Mouse (Mus musculus): ENCODE measurements around the gene G6pc3.
A peak's percentile ranks its signal among the peaks of the same experiment; 100 is the strongest.

The G6pc3 gene

GRCm38 (mm10) chr11:102188980-102189379 is 440 bp upstream of the G6pc3 start:
- DNase-seq (ENCODE audit: low spot score) = no peak

DNA sequence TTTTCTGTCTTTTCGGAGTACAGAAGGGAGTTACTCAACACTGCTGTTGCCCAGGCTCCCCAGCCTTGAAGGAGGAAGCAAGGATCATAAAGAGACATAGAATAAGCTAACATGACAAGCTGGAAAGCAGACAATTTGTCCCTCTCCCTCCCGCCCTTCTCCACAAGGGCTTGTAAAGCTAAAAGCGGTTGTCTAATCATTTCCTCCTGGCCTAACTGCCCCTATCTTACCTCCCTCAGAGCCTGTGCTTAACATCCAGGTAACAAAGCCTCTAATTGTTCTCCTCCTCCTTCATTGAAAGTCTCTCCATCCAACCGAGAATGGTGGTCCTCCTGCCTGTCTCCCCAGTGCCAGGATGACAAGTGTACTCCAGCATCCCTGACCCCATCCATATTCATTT is 1.4 kb downstream of the G6pc3 start:
- no peak for DNase-seq (ENCODE audit: low spot score)

DNA sequence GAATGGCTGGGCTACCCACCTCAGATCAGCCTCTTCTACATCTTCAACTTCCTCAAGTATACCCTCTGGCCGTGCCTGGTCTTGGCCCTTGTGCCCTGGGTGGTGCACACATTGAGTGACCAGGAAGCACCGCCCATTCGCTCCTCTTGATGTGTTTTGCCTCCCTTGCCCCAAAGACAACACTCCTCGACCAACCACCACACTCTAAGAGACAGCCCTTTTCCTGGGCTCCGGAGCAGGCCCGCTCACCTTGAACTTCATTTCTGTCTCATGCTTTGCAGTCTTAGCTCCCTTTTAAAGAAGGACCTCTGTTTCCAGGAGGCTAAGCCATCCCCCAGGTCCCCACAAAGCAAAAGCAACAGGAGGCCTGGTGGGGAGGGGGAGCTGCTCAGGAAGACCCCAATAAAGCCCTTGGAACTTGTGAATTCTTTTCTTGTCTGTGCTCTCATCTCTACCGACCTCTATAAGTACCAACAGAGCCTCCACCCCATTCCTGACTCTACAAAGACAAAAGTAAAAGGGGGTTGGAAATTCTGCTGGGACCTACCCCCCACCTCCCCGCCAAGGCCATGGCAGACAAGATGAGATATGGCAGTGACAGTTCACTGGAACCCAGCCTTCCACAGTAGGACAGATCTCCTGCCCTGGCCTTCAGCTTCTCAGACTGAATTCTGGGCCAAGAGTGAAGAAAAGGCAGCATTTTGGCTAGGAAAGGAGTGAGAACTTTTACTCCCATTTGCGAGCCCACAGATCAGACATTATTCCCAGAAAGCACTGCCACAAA is 4.4 kb downstream of the G6pc3 start:
- DNase-seq (ENCODE audit: low spot score) = no peak

DNA sequence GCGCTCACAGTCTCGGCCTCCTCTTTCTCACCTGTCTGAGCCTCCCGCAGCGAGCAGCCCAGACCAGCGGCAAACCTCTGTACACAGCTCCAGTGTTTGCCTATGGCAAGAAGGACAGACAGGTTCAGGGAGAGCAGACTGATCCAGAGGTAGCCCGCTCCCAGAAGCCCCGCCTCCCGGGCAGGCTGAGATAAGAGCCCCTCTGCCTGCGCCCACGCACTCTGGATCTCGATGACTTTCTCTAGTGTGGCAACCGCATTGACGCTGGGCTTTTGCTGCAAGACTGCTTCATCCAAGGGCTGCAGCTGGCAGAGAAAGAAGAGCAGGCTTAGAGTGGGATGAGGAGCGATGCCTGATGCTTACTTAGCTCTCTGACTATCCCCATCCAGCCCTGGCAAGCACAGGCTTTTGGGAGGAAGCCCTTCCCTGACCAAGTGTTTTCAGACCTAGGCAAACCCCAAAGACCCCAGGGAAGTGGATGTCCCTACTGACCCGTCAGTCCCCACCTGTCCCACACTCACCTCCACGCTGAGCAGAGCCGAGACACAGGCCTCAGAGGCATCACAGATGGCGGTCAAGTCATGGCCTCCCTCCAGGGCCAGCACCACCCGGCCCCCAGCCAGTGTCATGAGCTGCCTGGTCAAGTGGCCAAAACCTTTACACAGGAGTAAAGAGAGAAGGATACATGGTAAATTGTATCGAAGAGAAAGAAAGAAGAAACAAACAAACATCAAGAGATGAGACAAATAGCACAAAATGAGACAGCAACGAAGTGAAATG is 6.8 kb downstream of the G6pc3 start:
- DNase-seq (ENCODE audit: low spot score) = no peak

DNA sequence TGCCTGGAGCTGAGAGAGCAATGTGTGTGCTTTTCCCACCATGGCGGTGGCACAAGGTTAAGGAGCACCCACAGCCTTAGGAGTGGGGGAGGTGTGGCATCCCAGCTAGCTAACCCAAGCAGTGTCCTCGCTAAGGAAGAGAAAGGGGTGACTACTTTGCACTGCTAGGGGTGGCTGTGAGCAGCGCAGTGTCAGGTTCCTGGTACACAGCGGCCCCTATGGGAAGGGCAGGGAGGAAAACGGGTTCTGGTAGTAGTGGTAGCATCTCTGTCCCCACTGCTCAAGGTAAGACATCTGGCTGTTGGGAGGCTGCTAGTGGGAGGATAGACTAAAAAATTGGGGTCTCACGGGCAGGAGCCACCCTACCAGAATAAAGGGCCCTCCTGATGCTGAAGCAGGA is 8.8 kb downstream of the G6pc3 start:
- DNase-seq (ENCODE audit: low spot score) = no peak

- DNase-seq (ENCODE audit: low spot score) = no peak
These were observed 10.4 kb downstream of the G6pc3 start for GRCm38 (mm10) chr11:102199856-102200255.

GRCm38 (mm10) chr11:102201408-102201821 is 12.0 kb downstream of the G6pc3 start:
- DNase-seq (ENCODE audit: low spot score) = no peak

DNA sequence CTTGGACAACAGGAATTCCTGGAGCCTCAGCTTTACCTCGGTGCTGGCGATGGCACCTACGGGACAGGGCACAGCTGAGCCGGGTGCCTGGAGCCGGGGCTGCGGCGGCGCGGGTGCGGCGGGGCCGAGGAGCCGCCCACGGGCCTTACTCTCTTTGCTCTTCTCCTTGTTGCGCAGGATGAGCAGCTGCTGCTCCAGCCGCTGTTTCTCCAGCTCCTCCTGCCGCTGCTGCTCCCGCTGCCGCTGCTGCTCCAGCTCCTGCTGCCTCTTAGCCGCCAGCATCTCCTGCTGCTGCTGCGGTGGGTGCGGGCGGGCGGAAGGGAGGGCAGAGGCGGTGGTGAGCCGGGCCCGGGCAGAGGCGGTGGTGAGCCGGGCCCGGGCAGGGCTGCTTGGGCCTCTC is 17.1 kb downstream of the G6pc3 start:
- DNase-seq (ENCODE audit: low spot score) = no peak

DNA sequence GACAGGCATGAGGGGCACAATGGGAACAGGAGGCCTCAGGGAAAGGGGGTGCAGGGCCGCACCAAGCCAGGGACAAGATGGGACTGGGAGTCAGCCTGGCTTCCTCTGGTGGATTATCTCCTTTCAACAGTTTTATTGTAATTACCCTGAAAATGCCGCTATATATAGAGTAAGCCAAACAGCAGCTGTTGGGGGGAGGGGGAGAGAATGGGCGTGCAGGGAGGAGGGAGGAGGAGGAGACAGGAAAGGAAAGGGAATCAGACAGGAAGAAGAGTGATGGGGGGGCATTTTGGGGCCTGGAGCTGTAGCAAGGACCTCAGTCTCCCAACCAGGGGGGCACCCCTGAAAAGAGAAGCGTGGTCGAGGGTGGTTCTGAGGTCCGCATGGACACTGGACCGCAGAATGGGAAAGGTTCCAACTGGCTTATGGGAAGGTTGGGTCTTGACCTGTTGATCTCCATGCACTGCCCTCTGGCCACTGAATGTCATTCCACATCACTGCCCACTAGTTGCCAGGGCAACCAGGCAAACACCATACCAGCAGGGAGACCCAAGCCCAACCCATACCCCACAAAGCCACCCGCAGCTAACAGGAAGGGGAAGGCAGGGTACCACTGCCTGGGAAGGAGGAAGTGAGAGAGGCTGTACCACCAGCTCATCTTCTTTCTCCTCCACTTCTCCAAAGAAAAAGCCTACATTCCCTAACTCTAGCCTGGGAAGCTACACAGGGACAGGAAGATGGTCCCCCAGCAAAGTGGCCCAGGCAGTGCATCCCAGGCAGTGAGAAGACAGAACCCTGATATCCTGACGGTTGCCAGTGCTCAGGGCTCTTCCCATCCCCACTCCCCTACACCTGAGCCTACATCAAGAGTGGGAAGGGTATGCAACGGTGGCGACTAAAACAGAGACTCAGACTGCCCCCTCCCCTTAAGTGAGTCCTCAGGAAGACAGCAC is 18.7 kb downstream of the G6pc3 start:
- no peak for DNase-seq (ENCODE audit: low spot score)

DNA sequence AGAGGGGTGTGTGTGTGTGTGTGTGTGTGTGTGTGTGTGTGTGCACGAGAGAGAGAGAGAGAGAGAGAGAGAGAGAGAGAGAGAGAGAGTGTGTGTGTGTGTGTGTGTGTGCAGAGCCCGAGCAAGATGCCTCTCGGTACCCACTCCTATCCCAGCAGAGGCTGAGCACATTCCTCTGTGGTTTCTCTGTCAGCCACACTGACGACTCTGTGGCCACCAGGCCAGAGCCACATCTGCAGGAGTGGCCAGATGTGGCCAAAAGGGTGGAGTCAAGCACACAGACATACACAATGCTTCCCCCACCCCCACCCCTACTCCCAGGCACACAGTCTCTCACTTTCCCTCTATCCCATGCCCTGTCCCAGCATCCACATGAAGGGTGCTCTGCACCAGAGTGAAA is 19.4 kb downstream of the G6pc3 start:
- DNase-seq (ENCODE audit: low spot score) = no peak

- DNase-seq (ENCODE audit: low spot score) = peak; percentile 59
These were observed 20.3 kb downstream of the G6pc3 start for GRCm38 (mm10) chr11:102209742-102210141.

DNA sequence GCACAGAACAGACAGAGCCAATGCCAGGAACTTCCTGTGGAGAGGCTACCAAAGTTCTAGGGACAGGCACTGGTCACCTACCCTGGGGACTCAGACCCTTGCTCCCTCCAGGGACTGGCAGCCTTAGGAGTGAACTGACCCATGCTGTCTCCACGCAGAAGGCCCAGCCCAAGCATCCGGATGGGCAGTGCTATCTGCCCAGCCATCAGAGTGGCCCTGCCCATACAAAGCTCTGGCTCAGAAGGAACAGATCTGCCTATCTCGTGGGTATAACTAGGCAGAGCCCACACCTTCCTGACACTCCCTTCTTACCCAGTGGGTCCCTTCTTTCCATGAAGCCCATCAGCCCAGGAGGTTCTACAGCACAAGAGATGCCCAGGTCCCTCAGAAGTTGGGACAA is 20.8 kb downstream of the G6pc3 start:
- DNase-seq (ENCODE audit: low spot score) = no peak

- no peak for DNase-seq (ENCODE audit: low spot score)
These were observed 21.6 kb downstream of the G6pc3 start for GRCm38 (mm10) chr11:102211011-102211410.

GRCm38 (mm10) chr11:102211936-102212341 is 22.5 kb downstream of the G6pc3 start:
- no peak for DNase-seq (ENCODE audit: low spot score)

DNA sequence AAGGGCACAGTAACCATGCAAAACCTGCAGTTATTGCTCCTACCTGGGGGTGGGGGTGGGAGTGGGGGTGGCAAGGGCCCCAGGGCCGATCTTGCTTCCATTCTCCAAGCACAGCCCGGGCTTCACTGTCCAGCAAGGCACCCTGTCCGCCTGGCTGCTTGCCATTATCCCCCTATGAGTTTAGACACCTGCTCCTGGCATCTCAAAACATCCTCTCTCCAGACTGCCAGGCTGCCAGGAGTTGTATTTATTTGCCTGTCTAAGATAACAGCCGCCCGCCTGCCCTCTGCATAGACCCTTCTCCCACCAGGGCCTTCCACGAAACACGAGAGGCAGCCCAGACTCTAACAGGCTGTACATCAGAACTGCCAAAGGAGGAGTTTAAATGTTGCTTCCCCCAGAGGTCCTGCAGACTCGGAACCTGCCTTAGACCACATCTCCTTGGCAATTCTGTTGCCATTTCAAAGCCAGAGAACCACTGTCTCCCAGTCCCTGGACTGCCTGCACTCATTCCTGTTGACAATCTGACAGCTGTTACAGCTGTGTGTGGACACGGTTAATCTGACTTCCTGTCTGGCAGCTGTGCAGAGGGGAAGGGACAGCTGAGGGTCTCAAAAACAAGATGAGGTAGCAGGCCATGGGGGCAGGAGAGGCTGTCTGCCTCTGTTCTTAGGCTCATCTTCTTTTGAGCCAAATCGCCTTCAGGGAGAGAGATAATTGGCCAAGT is 25.2 kb downstream of the G6pc3 start:
- no peak for DNase-seq (ENCODE audit: low spot score)

GRCm38 (mm10) chr11:102215511-102215910 is 26.1 kb downstream of the G6pc3 start:
- DNase-seq (ENCODE audit: low spot score) = no peak

DNA sequence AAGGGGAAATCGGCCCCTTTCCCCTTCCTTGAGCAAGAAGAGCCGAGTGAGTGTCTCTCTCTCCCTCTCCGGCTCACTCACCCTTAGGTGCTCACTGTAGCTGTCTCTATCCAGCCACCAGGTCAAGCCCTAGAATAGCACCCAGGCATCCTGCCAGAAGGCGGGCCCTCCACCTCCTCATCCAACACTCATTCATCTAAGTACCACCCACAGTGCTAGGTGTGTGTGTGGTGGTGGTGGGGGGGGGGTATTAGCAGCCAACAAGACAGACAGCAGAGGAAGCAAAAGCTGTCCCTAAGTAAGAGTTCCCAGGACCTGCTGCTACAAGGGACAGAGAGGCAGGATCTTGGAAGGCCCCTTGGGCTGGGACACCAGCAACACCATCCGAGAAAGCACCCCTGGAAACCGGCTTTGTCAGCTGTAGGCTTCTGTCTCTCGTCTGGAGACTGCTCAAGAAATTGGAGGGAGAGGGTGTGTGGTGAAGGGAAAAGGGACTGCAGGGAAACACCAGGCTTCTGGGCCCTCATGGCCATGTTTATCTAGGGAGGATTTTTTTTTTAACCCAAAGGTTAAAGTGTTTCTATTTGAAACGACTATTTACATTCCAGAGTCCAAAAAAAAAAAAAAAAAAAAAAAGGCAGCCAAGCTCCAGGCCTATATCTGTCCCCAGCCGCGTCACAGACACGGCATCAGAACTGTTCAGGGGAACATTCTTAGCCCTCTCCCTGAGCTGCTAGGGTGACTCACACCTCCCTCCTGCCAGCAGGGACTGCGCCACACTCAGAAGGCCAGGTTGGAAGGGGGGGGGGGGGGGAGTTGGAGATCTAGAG is 26.9 kb downstream of the G6pc3 start:
- DNase-seq (ENCODE audit: low spot score) = peak; percentile 82

DNA sequence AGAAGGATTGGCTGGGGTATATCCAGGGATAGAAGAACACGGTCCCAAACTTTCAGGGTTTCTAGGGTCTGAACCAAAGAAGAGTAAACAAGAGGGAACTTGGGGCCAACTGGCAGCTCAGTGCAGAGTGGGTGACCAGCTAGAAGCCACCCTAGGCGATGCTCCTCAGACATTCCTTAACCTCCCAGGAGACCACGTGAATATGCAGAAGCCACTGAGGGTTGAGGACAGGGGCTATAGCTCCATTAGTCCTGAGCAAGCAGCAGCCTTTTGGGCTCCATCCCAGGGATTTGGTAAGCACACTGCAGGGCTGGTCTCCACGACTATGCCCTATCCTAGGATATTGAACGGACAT is 27.4 kb downstream of the G6pc3 start:
- no peak for DNase-seq (ENCODE audit: low spot score)

DNA sequence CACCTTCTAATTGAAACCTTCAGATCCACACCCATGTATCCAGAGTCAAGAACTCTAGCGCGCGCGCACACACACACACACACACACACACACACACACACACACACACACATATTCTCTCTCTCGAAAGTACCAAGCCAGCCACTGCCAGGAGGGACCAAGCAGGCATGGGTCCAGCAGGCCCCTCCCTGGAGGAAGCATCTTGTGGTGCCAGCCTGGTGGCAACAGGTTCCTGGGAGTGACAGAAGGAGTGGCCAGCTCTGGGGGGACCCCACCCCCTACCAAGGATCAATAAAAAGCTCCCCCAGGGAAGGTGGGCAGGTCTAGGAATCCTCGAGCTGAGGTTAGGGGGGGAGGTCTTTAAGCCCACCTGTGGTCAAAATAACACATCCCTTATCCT is 28.0 kb downstream of the G6pc3 start:
- no peak for DNase-seq (ENCODE audit: low spot score)

DNA sequence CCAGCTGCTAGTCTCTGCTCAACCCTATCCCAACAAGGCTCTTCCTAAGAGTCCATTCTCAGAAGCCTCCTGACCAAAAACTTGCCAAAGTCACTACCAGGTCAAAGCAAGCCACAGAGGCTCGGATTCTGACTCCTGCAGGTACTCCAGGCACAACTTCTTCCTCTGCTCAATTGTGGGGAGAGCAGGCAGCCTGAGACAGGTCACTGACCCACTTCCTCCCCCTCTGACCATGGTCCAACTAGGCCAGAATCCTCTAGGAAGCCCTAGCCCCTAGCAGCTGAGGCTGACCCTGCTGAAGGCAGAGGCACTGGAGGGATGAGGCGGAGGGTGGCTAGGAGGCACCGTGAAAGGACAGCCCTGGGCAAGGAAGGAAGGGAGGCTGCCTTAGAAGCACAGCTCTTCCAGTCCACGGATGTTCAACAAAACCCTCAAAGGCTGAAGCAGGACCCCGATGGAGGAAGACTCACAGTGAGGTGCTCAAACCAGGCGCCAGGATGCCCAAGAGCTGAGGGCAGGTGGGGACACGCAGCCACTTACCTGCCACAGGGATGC is 28.5 kb downstream of the G6pc3 start:
- no peak for DNase-seq (ENCODE audit: low spot score)

GRCm38 (mm10) chr11:102218783-102219182 is 29.4 kb downstream of the G6pc3 start:
- peak; percentile 97 for DNase-seq (ENCODE audit: low spot score)
